Mouse (Mus musculus) adrenal gland, postnatal 10 days (tissue): ENCODE measurements around the gene Disp2. TPM values are rescaled to one million over a fixed set of nuclear protein-coding genes. Genes with fewer than 3 reads are reported as not detected.

Experiments
- DNase-seq: peaks from one replicate; pipeline ENCODE4 v3.0.0; 2021; ENCODE audit warnings: mixed read lengths
- total RNA-seq, 2 experiments: library from RNA; stranded (reverse); gene quantifications; 2 replicates each; pipeline ENCODE4 v1.2.3; 2021

The Disp2 gene
- total RNA-seq, 2 experiments from 2014 or later, result 22.0 to 26.2 TPM

DNA sequence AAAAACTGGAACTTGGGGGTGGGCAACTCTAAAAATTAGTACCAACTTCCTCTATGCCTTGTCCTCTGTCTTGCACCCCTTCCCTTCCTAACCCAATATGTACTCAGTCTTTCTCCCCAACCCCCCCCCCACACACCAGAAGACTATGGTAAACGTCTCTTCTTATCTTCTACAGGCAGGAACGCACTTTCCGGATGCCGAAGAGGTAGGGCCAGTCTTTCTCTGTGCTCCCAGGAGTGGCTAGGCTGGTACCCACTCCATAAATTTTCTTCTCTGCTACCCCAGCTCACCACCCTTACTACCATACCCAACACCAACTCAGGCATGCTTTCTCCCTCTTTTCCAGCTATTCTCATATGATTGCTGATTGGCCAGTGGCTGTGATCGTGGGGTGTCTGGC is 7.0 kb downstream of the Disp2 start:
- no peak for DNase-seq

DNA sequence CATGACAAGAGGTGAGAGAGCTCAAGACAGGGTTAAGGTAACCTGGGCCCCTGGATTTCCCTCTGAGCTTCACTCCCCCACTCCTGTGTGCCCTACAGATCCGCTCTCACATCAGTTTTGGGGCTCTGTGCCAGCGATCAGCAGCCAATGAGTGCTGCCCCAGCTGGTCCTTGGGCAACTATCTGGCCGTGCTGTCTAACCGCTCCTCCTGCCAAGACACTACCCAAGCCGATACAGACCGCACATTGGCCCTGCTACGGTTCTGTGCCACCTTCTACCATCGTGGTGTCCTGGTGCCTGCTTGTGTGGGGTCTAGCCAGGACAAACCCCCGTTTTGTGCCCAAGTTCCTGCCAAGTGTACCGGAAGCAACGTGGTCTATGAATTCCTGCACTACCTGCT is 10.0 kb downstream of the Disp2 start:
- peak; percentile 77 for DNase-seq

DNA sequence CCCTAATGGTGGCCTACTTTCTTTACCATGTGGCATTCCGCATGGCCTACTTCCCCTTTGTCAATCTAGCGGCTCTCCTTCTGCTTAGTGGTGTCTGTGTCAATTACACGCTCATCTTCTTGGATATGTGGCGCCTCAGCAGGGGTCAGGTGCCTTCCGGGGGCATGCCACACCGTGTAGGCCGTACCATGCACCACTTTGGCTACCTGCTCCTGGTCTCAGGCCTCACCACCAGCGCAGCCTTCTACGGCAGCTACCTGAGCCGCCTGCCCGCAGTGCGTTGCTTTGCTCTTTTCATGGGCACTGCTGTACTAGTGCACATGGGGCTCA is 10.7 kb downstream of the Disp2 start:
- DNase-seq, result no peak

DNA sequence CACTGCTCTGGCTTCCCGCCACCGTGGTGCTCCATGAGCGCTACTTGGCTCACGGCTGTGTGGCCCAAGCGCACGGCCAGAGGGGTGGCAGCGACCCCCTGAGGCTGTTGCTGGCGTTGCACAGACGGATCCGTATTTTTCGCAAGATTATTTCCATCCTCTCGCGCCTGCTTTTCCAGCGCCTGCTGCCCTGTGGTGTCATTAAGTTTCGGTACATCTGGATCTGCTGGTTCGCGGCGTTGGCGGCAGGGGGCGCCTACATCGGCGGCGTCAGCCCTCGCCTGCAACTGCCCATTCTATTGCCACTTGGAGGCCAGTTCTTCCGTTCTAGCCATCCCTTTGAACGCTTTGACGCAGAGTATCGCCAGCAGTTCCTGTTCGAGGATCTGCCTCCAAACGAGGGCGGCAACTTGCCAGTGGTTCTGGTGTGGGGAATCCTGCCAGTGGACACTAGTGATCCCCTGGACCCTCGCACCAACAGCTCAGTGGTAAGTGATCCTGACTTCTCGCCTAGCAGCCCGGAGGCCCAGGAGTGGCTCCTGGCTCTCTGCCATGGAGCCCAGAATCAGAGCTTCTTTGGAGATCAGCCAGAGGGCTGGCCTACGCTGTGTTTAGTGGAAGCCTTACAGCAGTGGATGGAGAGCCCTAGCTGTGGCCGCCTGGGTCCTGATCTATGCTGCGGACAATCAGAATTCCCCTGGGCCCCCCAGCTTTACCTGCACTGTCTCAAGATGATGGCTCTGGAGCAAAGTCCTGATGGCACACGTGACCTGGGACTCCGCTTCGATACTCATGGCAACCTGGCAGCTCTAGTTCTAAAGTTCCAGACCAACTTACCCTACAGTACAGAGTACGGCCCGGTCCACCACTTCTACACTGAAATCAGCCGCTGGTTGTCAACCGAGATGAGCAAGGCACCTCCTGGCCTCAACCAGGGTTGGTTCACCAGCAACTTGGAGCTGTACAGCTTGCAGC is 11.3 kb downstream of the Disp2 start:
- DNase-seq, result peak; percentile 84

DNA sequence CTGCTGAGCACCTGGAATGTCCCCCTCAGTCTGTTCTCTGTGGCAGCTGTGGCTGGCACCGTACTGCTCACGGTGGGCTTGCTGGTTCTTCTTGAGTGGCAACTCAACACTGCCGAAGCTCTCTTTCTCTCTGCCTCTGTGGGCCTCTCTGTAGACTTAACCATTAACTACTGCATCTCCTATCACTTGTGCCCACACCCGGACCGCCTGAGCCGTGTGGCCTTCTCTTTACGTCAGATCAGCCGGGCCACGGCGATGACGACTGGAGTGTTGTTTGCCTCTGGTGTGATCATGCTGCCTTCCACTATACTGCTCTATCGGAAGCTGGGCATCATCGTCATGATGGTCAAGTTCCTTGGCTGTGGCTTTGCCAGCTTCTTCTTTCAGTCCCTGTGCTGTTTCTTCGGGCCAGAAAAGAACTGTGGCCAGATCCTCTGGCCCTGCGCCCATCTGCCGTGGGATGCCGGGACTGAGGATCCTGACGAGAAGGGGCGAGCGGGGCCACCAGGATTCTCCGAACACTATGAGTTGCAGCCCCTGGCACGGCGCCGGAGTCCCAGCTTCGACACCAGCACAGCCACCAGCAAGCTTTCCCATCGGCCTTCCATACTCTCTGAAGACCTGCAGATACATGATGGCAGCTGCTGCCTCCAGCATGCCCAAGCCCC is 12.2 kb downstream of the Disp2 start:
- DNase-seq, result no peak

DNA sequence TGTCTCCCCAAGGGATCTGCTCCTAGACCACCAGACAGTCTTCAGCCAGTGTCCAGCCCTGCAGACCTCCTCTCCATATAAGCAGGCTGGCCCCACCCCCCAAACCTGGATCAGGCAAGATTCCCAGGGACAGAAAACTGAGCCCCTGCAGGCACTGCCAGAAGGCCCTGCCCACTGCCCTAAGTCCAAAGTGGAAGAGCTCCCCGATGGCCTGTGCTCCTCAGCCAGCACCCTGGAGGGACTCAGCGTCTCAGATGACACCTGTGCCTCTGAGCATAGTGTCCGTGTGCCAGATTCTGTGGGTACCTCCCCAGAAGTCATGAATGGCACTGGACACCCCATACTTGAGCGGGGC is 12.7 kb downstream of the Disp2 start:
- no peak for DNase-seq

DNA sequence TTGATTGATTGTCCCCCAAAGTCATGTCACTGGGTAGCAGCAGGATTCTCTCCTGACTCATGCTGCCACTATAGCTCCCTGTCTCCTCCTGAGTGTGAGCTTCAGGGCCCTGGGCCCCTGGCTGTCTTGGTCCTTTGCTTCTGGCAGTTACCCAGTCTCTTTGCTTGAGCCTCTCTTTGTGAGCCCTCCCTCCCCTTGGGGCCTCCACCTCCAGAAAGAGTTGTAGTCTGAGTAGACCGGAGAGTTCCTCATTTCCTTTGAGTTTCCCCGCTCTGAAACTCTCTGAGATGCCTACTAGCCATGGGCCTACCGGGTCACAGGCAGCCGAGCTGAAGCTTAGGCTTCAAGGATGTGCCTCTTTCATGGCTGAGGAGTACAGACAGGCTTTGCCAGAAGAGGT is 14.1 kb downstream of the Disp2 start:
- no peak for DNase-seq

DNA sequence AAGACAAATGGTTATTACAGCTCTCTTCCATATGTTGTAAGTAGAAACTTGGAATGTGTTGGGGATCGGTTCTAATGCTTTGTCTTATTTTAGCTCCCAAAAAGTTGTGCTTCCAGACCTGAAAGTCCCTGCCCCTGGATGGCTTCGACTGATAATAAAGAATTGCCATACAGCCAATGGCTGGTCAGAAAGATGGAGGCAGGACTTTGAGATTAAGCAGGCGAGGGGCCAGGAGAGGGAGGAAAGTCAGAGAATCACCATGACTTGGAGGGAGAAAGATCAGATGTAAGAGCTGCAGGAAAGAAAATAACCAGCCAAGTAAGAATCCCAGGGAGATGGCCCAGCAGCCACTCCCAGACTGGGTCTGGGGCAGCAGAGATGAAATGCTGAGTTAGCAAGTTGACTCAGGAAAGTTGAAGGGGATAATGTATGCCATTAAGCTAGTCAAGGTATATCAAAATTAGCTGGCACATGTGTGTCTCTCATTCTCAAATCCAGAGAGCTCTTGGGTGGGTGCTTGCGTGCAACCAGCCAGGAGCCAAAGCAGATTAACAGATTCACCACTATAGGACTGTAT is 23.1 kb downstream of the Disp2 start:
- no peak for DNase-seq

DNA sequence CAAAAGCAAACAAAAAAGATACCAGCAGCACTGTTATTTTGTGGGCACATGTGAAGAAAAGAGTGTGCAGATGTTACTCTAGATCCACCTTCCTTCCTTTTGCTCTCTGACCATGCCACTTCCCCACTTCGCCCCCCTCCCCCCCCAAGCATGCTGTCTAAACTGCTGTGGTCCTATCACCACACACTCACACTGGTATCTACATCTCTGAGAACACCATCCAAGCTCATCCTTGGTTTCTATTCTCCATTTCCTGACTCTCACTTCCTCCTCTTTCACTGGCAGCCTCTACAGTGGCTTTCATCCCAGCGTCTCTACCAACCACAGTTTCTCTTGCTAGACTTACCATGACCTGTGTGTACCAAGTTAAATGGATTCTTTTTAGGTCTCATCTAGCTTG is 25.0 kb downstream of the Disp2 start:
- DNase-seq, result no peak

DNA sequence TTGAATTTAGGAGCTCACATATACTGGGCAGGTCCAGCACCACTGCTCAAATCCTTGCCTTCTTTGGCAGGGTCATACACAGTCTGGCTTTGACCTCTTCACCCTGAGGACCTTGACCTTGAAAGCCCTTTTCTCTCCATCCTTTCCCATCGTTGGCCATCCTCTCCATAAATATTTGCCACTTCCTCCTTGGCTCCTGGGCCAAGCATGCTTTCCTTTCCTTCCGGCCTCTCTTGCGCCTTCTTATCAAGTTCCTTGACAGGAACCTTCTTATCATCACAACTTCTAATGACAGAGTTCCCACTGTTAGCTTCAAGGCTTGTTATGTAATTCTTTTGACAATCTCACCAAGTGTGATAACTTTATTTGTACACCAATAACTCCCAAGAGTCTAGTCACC is 25.6 kb downstream of the Disp2 start:
- DNase-seq, result no peak

DNA sequence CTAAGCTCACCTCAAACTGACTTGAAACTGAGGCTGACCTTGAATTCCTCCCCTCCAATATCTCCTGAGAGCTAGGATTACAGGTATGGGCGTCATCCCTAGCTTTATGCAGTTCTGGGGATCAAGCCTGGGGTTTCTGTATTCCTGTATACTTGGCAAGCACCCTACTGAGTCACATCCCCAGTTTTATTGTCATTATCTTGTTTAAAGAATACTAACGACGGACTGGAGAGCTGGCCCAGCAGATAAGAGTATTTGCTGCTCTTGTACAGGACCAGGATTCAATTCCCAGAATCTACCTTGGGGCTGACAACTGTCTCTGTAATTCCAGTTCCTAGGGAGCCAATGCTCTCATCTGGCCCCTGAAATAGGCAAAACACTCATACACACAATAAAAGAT is 26.2 kb downstream of the Disp2 start:
- DNase-seq, result no peak

DNA sequence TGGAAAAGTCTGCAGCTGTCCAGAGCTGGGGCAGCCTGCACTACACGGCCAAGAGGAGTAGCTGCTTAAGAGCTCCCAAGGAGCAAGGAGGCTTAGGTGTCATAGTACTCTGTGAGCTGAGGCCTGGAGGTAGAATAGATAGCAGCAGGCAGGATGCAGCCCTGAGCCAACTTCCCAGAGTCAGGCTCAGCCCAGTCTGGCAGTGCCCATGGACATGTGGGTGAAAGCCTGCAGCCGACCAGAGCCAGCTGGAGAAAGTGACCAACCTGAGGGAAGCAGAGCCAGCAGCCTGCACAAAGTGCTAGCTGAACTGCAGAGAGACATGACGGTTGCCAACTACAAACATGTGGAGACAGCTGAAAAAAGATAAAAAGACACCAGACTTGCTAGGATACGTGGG is 27.3 kb downstream of the Disp2 start:
- DNase-seq, result peak; percentile 64

DNA sequence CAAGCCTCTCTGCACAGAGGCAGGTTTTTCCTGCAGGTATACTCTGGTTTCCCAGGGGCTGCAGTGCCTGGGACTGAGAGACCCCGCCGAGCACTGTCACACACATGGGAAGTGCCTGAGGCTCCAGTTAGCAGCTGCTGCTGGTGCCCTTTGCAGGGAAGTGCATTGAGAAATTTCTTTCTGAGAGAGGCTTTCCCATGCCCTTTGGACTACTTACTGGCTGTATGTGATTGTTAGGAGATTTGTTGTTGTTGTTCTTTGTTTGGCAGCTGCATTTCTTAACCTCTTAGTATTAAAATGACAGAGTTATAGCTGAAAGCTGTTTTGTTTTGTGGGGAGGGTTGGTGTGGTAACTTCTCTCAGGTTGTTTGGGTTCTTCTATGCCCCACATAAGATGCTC is 31.3 kb downstream of the Disp2 start:
- no peak for DNase-seq

DNA sequence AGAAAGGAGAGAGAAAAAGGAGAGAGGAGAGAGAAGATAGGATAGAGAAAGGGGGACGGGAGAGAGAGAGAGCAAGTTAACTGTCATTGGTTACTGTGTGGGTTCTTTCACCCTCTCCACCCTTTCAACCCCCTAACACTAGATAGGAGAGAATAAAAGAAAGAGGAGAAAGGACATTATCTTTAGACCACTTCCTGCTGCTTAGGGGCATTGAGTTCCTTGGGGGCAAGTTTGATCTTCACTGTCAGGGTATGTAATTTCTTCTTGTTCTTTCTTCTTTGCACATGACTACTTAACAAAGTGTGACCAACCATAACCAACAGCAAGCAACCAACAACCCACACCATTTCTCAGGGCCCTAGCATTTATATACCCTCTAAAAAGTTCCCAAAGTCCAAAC is 33.2 kb downstream of the Disp2 start:
- DNase-seq, result no peak

DNA sequence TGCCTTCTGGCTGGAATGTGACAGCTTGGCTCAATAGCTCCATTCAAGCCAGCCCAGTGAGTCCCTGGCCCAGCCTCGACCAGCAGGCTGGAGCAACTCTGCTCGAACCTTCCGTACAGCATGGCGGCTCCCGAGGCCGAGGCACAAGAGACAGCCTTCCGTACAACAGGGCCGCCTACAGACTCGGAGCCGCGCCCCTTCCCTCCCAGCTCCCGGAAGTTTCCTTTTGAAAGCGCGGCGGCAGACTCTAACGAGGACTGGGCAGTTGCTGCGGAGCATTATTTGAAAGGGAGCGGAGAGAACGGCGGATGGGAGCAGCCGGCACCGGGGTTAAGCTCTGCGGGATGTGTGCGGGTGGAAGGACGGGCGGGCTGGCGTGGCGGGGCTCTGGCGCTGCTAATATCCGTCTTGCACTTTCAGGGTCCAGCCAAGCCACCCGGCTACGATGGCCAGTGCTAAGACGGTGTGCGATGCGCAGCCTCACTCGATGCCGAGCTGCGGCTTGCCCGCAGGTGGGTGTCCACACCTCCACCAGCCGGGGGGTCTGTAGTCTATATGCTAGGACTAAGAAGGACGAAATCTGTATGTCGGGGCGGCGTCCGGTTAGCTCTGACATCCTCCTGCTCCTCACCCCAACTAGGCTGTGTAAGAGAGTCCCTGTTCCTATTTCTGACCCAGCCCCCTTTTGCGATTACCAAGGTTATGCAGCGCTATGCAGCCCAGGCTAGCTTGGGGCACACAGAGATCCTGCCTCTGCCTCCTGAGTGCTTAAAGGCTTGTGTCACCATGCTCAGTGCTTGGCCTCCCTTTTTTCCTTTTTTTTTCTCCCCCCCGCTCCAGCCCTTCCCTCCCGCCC is 34.7 kb downstream of the Disp2 start, which contains the start of gene Knstrn:
Knstrn (plus strand) TSS at position 23 of the 856 bp plus-strand sequence.
- peak; percentile 93 for DNase-seq

DNA sequence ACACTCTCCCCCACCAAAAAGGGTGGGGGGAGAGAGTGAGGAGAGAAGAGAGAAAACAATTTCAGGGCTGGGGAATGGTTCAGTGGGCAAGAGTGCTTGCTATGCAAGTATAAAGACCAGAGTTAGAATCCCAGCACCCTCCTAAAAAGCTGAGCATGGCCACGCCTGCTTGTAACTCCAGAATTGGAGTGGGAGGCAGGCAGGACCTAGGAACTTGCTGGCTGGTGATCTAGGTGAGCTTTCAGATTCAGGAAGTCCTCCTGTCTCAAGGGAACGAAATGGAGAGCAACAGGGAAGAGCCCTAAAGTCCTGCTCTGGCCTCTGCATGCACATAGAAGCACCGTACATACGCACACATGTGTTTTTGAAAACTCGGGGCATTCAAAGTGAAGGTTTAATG is 43.3 kb downstream of the Disp2 start:
- no peak for DNase-seq

DNA sequence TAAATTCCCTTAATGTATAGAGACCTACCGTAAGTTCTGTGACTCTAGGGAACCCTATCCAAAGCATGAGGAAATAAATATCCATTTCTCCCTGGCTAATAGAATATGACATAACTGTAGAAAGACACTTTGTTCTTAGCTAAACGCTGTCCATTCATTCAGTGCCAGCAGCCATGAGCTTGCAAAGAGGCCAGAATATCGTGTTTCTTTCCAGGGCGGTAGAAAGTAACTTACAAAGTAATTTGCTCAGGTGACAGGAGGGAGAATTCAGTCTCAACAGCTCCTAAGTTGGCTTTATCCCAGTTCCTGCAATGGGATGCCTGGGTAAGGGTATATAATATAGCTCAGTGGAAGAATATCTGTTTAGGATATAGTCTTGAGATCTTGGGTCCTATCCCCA is 44.9 kb downstream of the Disp2 start:
- DNase-seq, result no peak

DNA sequence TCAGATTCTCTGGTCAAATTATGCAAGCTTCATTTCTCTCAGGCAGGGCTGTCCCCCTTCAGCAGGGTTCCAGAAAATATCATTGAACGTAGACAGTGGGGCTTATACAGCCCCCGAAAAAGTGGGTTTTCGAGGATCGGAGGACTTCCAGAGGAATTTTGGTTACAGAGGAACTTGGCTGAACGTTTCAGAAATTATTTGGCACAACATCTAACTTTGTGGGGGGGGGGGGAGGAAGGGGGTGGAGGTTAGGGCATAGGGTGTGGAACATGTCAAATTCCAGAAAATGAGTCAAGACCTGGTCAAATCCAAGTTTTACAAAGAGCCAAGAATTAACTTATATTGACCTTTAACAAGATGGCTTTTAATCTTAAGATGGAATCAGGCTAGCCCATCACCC is 49.6 kb downstream of the Disp2 start:
- DNase-seq, result no peak

DNA sequence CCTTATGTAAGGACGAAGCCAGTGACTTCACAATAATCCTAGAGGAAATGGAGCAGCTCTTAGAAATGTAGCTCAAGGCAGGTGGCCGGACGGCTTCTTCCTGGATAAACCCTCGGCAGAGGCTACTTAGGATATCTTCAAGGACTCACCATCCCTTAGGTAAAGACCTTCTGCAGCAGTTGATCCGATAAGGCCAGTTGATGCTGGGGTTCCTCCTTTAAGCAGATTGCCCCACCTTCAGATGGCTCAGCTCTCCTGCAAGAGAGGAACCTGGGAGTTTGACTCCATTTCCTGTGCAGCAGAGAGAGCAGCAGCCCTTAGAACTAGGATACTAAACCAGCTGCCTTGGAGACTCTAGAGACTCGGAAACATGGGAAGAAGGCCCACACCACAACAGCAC is 54.5 kb downstream of the Disp2 start:
- no peak for DNase-seq

DNA sequence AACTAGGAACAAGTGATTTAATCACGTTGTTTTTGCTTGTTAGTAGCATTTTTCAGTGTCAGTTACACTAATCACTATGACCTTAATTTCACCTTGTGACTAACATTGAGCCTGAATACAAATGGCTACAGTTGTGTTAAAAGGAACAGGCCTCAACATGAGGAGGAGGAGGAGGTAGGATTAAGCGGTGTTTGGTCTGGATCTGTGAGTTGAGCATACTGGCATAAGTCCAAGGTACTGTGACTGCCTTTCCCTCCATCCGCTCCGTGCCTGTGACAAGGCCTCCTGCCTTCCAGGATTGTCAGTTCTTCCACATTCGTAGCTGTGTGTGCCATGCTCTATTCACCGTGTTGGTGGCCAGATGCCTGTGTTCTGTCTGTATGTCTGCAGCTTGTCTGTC is 55.6 kb downstream of the Disp2 start:
- DNase-seq, result no peak

DNA sequence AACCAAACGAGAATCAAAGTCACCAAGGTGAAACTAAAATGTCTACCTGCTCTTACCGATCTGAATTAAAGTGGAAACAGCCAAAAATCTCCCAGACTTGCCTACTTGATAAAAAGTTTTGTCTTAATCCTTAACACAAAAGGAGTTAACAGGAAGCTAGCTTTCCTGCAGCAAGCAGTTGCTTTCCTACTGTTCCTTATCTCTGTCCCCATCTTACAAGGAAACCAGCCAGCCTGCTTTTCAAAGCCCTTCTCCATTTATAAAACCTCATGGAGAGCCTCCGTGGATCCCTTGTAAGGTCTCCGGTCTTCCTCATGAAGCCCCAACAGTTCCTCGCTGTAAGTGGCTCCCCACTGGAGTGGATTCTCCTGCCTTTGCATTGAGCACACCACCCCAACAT is 58.8 kb downstream of the Disp2 start:
- no peak for DNase-seq

DNA sequence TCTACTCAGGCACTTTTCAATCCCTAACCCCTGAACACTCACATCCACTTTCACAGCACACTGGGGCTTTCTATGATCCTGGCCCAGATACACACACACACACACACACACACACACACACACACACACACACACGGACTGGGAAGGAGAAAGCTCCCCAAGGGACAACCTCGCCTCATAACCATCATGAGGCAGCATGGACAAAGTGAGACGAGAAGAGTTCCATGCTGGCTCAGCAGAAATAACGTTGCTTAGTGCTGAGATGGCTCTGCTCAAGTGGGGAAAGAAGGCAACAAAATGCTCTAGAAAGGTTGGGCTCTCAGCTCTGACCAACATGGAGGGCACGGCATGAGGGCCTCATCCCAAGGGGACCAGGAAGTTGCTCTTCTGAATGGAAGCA is 61.7 kb downstream of the Disp2 start:
- no peak for DNase-seq

DNA sequence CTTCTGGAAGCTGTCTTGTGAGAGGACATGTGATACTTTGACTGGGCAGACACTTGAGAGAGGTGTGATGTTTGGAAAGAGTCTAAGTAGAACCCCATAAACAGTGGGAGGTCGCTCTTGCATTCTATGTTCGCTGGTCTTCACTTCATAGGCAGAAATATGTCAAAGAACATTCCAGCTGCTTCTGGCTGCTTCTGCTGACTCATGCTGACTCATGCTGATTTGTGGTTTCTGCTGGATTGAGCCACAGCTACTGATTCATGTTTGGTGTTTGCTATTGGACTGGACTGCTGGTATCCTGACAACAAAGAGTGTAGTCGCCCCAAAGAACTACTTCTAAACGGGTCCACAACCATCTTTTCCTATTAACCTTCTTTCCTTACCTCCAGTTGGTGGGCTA is 62.3 kb downstream of the Disp2 start:
- DNase-seq, result peak; percentile 50
